Mouse (Mus musculus) hindbrain, embryonic 13.5 days (tissue): Measurements from ENCODE around the gene Tor2a. TPM values are rescaled to one million over a fixed set of nuclear protein-coding genes. Genes with fewer than 3 reads are reported as not detected.

Source experiments
- ATAC-seq: fragments of 200-750 bp; cut with Nextera tagmentation; 2 replicates; pipeline ENCODE4 v1.8.0; 2017; ENCODE audit warnings: moderate TSS enrichment; ENCODE audit not compliant: low FRiP score
- H3K27ac ChIP-seq: fragments of 300-500 bp; sonication (generic); 2 replicates; pipeline ENCODE4 v1.5.1; 2015; ENCODE audit warnings: inconsistent platforms, mild to moderate bottlenecking, moderate library complexity
- H3K27me3 ChIP-seq: fragments of 300-500 bp; sonication (generic); 2 replicates; pipeline ENCODE4 v1.6.1; 2015; ENCODE audit warnings: mild to moderate bottlenecking, inconsistent platforms
- H3K36me3 ChIP-seq: fragments of 300-500 bp; sonication (generic); 2 replicates; pipeline ENCODE4 v1.6.1; 2015; ENCODE audit warnings: mild to moderate bottlenecking, inconsistent platforms
- H3K4me1 ChIP-seq: fragments of 300-500 bp; sonication (generic); replicated peaks from 2 replicates; pipeline ENCODE4 v1.6.1; 2015; ENCODE audit warnings: inconsistent platforms
- H3K4me2 ChIP-seq: fragments of 300-500 bp; sonication (generic); 2 replicates; pipeline ENCODE4 v1.6.1; 2015; ENCODE audit warnings: inconsistent platforms, mild to moderate bottlenecking, moderate library complexity
- H3K4me3 ChIP-seq: fragments of 300-500 bp; sonication (generic); 2 replicates; pipeline ENCODE4 v1.5.1; 2015; ENCODE audit warnings: mild to moderate bottlenecking, inconsistent platforms
- H3K9ac ChIP-seq: fragments of 300-500 bp; sonication (generic); 2 replicates; pipeline ENCODE4 v1.6.1; 2015; ENCODE audit warnings: mild to moderate bottlenecking, inconsistent platforms
- H3K9me3 ChIP-seq: fragments of 300-500 bp; sonication (generic); 2 replicates; pipeline ENCODE4 v1.6.1; 2016; ENCODE audit warnings: inconsistent platforms
- WGBS: fragments of 180-500 bp; shearing (Covaris S2); methylation state at CpG from one replicate; pipeline ENCODE4 v1.1.7; 2015; 5-methylcytosine and 5-hydroxymethylcytosine counted together
- polyA plus RNA-seq: library from polyadenylated mRNA; unstranded; fragments of >200 nt; fragmentation: Nextera tagmentation; extraction: Ambion mirVana; gene quantifications from 2 replicates; pipeline ENCODE4 v1.2.1, GENCODE M21; 2015

Gene Tor2a
- polyA plus RNA-seq, result 54.2 and 54.4 TPM in 2 replicates

GRCm38 (mm10) chr2:32757056-32757845 is at the start of gene Tor2a:
Gene Tor2a (plus strand): TSS chr2:32757234.
- H3K4me3 ChIP-seq, result peak within 1 kb of the TSS; percentile 71
- peak within 1 kb of the TSS; percentile 95 for H3K9ac ChIP-seq
- WGBS, result under 1% methylated on average over 66 of the region's 66 CpGs
- peaks cover 27% of the 10 kb centered on the region for H3K4me1 ChIP-seq
- peaks cover 60% of the 10 kb centered on the region for H3K36me3 ChIP-seq
- ATAC-seq, result peak; percentile 94
- no peaks in the 10 kb centered on the region for H3K9me3 ChIP-seq
- peak within 1 kb of the TSS; percentile 55 for H3K4me2 ChIP-seq
- peak within 1 kb of the TSS; percentile 94 for H3K27ac ChIP-seq
- no peaks in the 10 kb centered on the region for H3K27me3 ChIP-seq

- Histone ChIP-seq H3K9me3 (no peaks in the 10 kb centered on the region), H3K9ac (no peak overlapping the region), H3K4me1 (peaks cover 14% of the 10 kb centered on the region), H3K36me3 (peaks cover 74% of the 10 kb centered on the region), H3K4me2 (no peak overlapping the region), H3K27ac (no peak overlapping the region), H3K4me3 (no peak overlapping the region), H3K27me3 (no peaks in the 10 kb centered on the region)
- 52% methylated on average over 3 of the region's 3 CpGs for WGBS
- no peak for ATAC-seq
These were observed 48.4 kb upstream of the Tor2a start for GRCm38 (mm10) chr2:32708643-32709042.

GRCm38 (mm10) chr2:32709521-32710137 is 47.4 kb upstream of the Tor2a start:
- H3K4me1 ChIP-seq, result peaks cover 24% of the 10 kb centered on the region
- H3K4me3 ChIP-seq, result no peak overlapping the region
- H3K27me3 ChIP-seq, result no peaks in the 10 kb centered on the region
- peaks cover 64% of the 10 kb centered on the region for H3K36me3 ChIP-seq
- 95% methylated on average over 20 of the region's 20 CpGs for whole genome bisulfite sequencing
- H3K27ac ChIP-seq, result no peak overlapping the region
- no peak for ATAC-seq
- no peak overlapping the region for H3K4me2 ChIP-seq
- H3K9ac ChIP-seq, result no peak overlapping the region
- H3K9me3 ChIP-seq, result no peaks in the 10 kb centered on the region

- no peak for ATAC-seq
- Histone ChIP-seq H3K36me3 (peaks cover 56% of the 10 kb centered on the region), H3K4me1 (peaks cover 30% of the 10 kb centered on the region), H3K27me3 (no peaks in the 10 kb centered on the region), H3K4me2 (no peak overlapping the region), H3K9ac (no peak overlapping the region), H3K4me3 (no peak overlapping the region), H3K27ac (no peak overlapping the region), H3K9me3 (no peaks in the 10 kb centered on the region)
- WGBS, result 86% methylated on average over 5 of the region's 5 CpGs
These were observed 46.6 kb upstream of the Tor2a start for GRCm38 (mm10) chr2:32710425-32710824.

GRCm38 (mm10) chr2:32711301-32712056 is 45.6 kb upstream of the Tor2a start:
- Histone ChIP-seq H3K9me3 (no peaks in the 10 kb centered on the region), H3K4me1 (peaks cover 30% of the 10 kb centered on the region), H3K27me3 (no peaks in the 10 kb centered on the region), H3K4me2 (peak overlapping the region; percentile 99), H3K9ac (peak overlapping the region; percentile 94), H3K27ac (peak overlapping the region; percentile 100), H3K36me3 (peaks cover 46% of the 10 kb centered on the region), H3K4me3 (peak overlapping the region; percentile 92)
- WGBS, result 33% methylated on average over 9 of the region's 9 CpGs
- no peak for ATAC-seq

GRCm38 (mm10) chr2:32712108-32712551 is 44.9 kb upstream of the Tor2a start:
- Histone ChIP-seq H3K27ac (peak overlapping the region; percentile 100), H3K4me3 (peak overlapping the region; percentile 92), H3K4me1 (peaks cover 30% of the 10 kb centered on the region), H3K4me2 (peak overlapping the region; percentile 99), H3K9me3 (no peaks in the 10 kb centered on the region), H3K36me3 (peaks cover 39% of the 10 kb centered on the region), H3K9ac (peak overlapping the region; percentile 94), H3K27me3 (no peaks in the 10 kb centered on the region)
- peak; percentile 23 for ATAC-seq
- under 1% methylated on average over 41 of the region's 41 CpGs for WGBS

- Histone ChIP-seq H3K36me3 (peaks cover 37% of the 10 kb centered on the region), H3K9ac (peak overlapping the region; percentile 94), H3K9me3 (no peaks in the 10 kb centered on the region), H3K4me2 (peak overlapping the region; percentile 99), H3K4me1 (peaks cover 30% of the 10 kb centered on the region), H3K27me3 (no peaks in the 10 kb centered on the region), H3K4me3 (peak overlapping the region; percentile 92), H3K27ac (peak overlapping the region; percentile 100)
- WGBS, result under 1% methylated on average over 39 of the region's 44 CpGs
- ATAC-seq, result peak; percentile 88
These were observed 44.5 kb upstream of the Tor2a start for GRCm38 (mm10) chr2:32712586-32712933.

GRCm38 (mm10) chr2:32712934-32713817 is 43.9 kb upstream of the Tor2a start, which contains the start of gene Cdk9:
Gene Cdk9 (minus strand): TSS chr2:32713076.
- peak; percentile 90 for ATAC-seq
- H3K36me3 ChIP-seq, result peaks cover 30% of the 10 kb centered on the region
- H3K4me2 ChIP-seq, result peak within 1 kb of the TSS; percentile 99
- WGBS, result under 1% methylated on average over 52 of the region's 79 CpGs
- H3K9me3 ChIP-seq, result no peaks in the 10 kb centered on the region
- H3K27ac ChIP-seq, result peak within 1 kb of the TSS; percentile 100
- peak within 1 kb of the TSS; percentile 92 for H3K4me3 ChIP-seq
- no peaks in the 10 kb centered on the region for H3K27me3 ChIP-seq
- H3K9ac ChIP-seq, result peak within 1 kb of the TSS; percentile 94
- peaks cover 30% of the 10 kb centered on the region for H3K4me1 ChIP-seq

- ATAC-seq, result no peak
- H3K9me3 ChIP-seq, result no peaks in the 10 kb centered on the region
- peak overlapping the region; percentile 94 for H3K9ac ChIP-seq
- H3K4me1 ChIP-seq, result peaks cover 34% of the 10 kb centered on the region
- peak overlapping the region; percentile 92 for H3K4me3 ChIP-seq
- WGBS, result 65% methylated on average over 11 of the region's 11 CpGs
- H3K27me3 ChIP-seq, result no peaks in the 10 kb centered on the region
- peak overlapping the region; percentile 100 for H3K27ac ChIP-seq
- peak overlapping the region; percentile 99 for H3K4me2 ChIP-seq
- peaks cover 19% of the 10 kb centered on the region for H3K36me3 ChIP-seq
These were observed 42.7 kb upstream of the Tor2a start for GRCm38 (mm10) chr2:32714117-32714986.

GRCm38 (mm10) chr2:32714987-32715425 is 42.0 kb upstream of the Tor2a start:
- Histone ChIP-seq H3K36me3 (peaks cover 12% of the 10 kb centered on the region), H3K27ac (peak overlapping the region; percentile 44; the same call in 1 of the 2 replicates), H3K27me3 (no peaks in the 10 kb centered on the region), H3K4me3 (no peak overlapping the region), H3K9me3 (no peaks in the 10 kb centered on the region), H3K4me2 (no peak overlapping the region), H3K9ac (peak overlapping the region; percentile 94), H3K4me1 (peaks cover 34% of the 10 kb centered on the region)
- WGBS, result 64% methylated on average over 4 of the region's 4 CpGs
- ATAC-seq, result no peak
